Mouse (Mus musculus) urinary bladder, adult 2 months (tissue): ENCODE measurements around the gene Bri3. TPM values are rescaled to one million over a fixed set of nuclear protein-coding genes. Genes with fewer than 3 reads are reported as not detected.

Experiments used
- DNase-seq: peaks from one replicate; pipeline ENCODE4 v3.0.0; 2022; ENCODE audit warnings: low spot score
- polyA plus RNA-seq: library from polyadenylated mRNA; depleted of rRNA; stranded (reverse); fragments of >200 nt; gene quantifications from 2 replicates; pipeline ENCODE4 v1.2.3, GENCODE M21; 2012

Bri3 gene
- polyA plus RNA-seq, 1 experiment: 138 TPM

DNA sequence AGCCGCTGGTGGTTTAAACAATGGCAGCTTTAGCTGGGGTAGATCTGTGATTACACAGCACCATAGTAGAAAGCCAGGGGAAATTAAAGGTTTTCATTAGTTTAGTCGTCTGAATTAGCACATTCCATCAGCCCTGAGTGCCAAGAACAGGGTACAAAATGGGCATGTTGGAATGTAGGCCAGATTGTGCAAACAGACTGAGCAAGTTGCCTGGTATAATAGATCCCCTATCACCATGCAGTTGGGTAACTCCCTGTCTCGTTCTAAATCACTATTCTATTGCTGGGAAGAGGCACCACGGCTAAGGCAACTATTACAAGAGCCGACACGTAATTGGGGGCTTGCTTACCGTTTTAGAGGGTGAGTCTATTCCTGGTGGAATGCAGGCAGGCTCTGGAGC, 9.5 kb upstream of the Bri3 start:
- no peak for DNase-seq

DNA sequence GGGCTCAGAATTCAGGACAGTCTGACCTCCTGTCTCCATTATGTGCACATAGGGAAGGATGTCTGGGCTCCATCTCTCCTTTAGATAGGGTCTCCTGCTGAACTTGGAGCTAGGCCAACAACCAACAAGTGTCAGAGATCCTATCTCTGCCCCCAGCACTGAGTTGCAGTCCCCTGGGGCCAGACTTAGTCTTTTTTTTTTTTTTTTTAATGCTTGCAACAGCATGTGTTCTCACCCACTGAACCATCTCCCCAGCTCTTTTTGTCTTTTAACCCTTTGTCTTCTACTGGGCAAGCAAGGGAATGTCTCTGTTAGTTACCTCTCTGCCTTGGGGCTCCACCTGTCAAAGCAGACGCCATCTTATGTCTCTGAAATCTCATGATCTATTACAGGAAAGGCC, 5.3 kb upstream of the Bri3 start:
- no peak for DNase-seq

DNA sequence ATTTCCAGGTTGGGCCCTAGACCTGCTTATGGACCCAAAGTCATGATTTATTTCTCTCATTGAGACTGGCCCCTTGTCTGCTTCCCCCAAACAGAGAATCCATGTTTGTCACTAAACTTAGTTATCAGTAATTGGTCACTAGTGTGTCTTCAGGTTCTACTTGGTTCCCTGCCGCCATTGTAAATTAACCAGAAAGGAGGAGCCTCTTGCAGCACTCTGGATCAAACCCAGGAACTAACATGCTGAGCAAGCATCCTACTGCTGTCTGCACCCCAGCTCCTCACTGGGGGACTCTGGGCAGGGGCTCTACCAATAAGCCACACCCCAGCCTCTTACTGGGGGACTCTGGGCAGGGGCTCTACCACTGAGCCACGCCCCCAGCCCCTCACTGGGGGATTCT, 1.4 kb downstream of the Bri3 start:
- no peak for DNase-seq

DNA sequence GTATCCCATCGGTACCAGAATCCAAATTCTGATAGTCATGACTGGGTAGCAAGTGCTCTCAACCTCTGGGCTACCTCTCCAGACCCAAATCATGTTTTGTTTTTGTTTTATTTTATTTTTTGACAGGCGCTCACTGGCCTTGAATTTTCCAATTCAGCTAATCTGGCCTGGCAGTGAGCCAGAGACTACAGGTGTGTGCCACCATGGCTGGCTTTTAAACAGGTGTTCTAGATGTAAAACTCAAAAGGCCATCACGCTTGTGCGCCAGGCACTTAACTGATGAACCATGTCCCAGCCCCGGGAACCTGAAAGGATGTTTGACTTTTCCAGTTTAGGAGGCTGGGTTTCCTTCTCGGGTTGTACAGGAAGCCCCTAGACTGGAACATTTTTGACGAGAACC, 2.4 kb downstream of the Bri3 start:
- no peak for DNase-seq

DNA sequence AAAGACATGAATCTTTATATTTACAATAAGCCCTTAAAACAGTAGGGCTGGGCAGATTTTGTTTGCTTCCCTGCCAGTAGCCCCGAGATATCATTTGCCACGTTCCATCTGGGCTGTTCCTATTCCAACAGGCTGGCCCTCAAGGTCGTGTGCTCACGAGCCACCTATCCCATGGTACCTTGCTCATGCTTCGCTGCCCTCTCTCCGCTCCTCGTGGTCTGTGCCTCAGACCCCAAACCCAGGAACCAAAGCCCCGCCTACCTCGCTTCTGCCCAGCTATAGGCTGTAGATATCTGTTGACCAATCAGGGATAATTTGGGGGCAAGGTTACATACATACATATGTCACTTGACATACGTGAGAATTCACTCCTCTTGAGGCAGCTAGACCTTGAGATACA, 3.1 kb downstream of the Bri3 start:
- DNase-seq: no peak

- no peak for DNase-seq
Observed at GRCm38 (mm10) chr5:144247906-144248585, 3.8 kb downstream of the Bri3 start.

DNA sequence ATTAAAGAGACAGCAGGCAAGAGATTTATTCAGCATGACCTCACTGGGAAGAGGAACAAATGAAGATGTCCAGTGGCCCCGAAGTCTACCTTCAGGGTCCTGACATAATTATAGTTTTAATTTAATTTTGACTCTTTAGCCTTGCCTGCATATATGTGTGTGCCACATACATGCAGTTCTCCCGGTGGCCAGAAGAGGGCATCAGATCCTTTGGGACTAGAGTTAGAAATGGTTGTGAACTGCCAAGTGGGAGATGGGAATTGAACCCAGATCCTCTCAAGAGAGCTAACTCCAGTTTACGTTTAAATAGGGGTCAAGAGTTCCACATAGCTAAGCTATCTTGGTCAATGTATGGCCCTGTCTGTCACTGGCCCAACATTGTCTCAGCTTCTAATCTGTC, 5.6 kb downstream of the Bri3 start:
- no peak for DNase-seq

GRCm38 (mm10) chr5:144251876-144252577, 7.8 kb downstream of the Bri3 start:
- no peak for DNase-seq

DNA sequence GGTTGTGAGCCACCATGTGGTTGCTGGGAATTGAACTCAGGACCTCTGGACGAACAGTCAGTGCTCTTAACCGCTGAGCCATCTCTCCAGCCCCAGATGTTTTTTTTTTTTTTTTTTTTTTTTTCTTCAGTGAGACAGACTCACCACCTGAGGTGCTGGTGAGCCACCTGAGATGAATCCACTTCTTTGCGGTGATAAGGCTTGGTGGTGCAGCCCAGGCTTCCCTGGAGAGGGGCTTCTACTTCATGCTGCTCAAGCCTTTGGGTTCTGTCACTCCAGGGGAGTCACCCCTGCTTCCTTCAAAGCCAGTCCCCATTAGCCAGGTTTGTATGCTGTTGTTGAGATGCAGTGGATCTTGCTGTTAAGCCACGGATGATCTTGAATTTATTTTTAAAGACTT, 9.0 kb downstream of the Bri3 start:
- DNase-seq: no peak

- no peak for DNase-seq
Observed at GRCm38 (mm10) chr5:144254122-144254810, 10.0 kb downstream of the Bri3 start.

- peak; percentile 78 for DNase-seq
Observed at GRCm38 (mm10) chr5:144254811-144255631, 10.8 kb downstream of the Bri3 start.

DNA sequence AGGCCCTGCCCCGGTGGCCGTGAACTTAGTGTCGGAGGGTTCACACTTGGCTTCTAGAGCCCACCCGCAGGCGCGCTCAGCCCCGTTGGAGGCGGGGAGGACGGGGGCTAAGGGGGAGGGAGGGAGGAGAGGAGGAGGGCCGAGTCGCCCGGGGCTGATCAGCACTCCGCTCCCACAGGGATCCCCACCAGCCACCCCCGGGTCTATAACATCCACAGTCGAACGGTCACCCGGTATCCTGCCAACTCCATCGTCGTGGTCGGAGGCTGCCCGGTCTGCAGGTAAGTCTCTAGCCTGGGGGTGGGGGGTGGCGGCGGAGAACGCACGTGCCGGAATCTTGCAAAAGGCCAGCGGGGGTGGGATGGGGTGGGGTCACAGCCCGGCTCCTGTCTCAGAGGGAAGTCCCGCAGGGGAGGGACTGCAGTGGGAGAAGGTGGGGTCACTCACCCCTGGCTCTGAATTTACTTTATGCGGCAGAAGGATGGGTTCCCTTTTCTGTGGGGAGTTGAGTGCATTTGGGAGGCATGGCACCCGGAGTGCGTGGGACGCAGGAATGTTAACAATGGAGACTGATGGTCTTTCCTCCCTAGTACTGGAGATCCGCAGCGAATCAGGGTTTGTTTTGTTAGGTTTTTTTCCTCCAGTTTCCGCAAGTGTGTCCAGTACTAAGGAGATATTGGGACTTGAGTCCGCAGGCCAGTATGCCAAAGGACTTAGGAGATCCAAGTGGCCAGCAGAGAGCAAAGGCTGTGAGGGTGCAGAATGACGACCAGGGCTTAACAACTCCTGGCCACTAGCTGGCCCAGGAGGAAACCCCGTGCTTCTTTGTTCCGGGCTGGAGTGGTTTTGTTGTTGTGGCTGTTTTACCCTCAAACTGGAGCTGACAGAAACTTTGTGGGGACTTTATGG, 11.6 kb downstream of the Bri3 start:
- DNase-seq: peak; percentile 58

- no peak for DNase-seq
Observed at GRCm38 (mm10) chr5:144256541-144256870, 12.3 kb downstream of the Bri3 start.

DNA sequence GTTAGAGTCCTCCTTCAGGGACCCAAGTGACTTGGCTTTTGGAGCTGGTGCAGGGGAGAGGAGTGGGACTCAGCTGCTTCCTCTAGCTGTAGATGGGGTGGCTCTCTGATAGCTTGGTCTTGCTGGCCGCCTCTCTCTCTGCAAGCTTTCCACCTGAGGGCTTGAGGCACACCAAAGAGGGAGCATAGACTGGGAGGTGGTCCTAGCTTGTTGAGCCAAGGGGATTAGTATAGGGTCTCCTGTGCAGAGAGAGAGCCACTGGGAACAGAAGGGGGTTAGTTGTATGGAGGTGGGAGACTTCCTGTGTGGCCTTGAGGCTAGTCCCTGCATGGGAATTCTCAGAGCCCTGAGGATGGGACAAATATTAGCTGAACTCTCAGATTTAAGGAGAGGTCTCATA, 12.7 kb downstream of the Bri3 start:
- DNase-seq: no peak

DNA sequence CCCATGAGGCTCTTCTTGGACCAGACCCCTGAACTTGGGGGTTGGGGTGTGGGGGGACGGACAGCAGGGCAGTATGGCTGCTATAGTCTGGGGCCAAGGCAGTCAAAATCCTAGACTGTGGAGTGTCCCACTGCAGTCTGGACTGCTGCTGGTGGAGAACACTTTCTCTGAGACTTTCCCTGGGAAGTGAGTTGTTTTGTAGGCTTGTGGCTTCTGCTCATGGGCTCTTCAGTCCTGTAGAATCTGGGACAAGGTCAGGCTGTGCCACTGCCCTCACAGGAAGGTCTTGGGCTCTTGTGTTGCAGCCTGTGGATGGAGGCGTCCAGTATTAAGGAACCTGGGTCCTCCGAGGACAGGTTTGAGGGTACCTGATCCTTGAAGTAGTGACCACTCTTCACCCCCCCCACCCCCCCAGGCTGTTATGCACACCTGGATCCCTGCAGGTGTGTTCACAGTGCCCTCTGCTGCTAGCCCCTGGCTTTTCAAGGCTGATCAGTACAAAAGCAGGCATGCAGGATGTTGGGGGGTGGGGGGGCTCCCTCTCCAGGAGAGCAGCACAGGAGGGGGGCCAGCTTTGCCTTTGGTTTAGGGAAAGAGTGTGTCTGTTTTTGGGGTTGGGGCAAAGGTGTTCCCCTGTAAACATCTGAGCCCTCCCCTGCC, 13.3 kb downstream of the Bri3 start:
- DNase-seq: no peak

GRCm38 (mm10) chr5:144258131-144258611, 13.9 kb downstream of the Bri3 start:
- no peak for DNase-seq

- no peak for DNase-seq
Observed at GRCm38 (mm10) chr5:144258687-144259086, 14.4 kb downstream of the Bri3 start.

- no peak for DNase-seq
Observed at GRCm38 (mm10) chr5:144259228-144259627, 15.0 kb downstream of the Bri3 start.

- no peak for DNase-seq
Observed at GRCm38 (mm10) chr5:144260464-144260863, 16.2 kb downstream of the Bri3 start.

- no peak for DNase-seq
Observed at GRCm38 (mm10) chr5:144261309-144261708, 17.1 kb downstream of the Bri3 start.

DNA sequence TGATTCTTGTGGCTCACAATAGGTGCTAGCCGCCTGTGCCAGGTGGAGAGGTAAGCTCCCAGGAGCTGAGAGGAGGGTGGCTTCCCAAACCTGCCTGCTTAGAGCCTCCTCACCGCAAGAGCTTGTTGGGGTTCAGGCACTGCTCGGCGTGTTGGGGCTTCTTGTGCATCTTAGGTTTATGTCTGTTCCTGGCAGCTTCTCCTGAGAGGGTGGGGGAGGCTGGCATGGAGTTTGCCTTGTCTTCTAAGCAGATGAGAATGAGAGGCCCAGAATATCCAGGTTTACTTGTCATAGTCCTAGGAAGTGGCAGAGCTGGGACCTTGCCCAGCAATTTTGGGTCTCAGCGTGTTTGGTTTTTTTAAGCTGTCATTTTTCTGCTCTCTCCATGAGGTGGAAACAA, 17.6 kb downstream of the Bri3 start:
- DNase-seq: no peak
